Mouse (Mus musculus): ENCODE measurements around the gene Atox1. TPM values are rescaled to one million over a fixed set of nuclear protein-coding genes. Genes with fewer than 3 reads are reported as not detected.

The Atox1 gene
- polyA plus RNA-seq, 2 experiments from 2014 or later = 224 to 229 TPM

- no peak for ATAC-seq
Measured at GRCm38 (mm10) chr11:55412680-55413415, 48.2 kb downstream of the Atox1 start.

GRCm38 (mm10) chr11:55412034-55412433 lies 49.0 kb downstream of the Atox1 start:
- no peak for ATAC-seq

- ATAC-seq = no peak
Measured at GRCm38 (mm10) chr11:55410502-55410901, 50.5 kb downstream of the Atox1 start.

GRCm38 (mm10) chr11:55410005-55410404 lies 51.0 kb downstream of the Atox1 start:
- no peak for ATAC-seq

- ATAC-seq = no peak
Measured at GRCm38 (mm10) chr11:55407133-55407532, 53.9 kb downstream of the Atox1 start.

GRCm38 (mm10) chr11:55405601-55406469 lies 55.2 kb downstream of the Atox1 start:
- ATAC-seq = no peak

GRCm38 (mm10) chr11:55404659-55405457 lies 56.2 kb downstream of the Atox1 start:
- ATAC-seq = no peak

- ATAC-seq = no peak
Measured at GRCm38 (mm10) chr11:55400863-55401262, 60.2 kb downstream of the Atox1 start.

GRCm38 (mm10) chr11:55398371-55398770 lies 62.7 kb downstream of the Atox1 start:
- ATAC-seq = no peak

GRCm38 (mm10) chr11:55397441-55397840 lies 63.6 kb downstream of the Atox1 start:
- no peak for ATAC-seq

GRCm38 (mm10) chr11:55397036-55397435 lies 64.0 kb downstream of the Atox1 start:
- no peak for ATAC-seq

Other genes starting within 250 kb of the Atox1 start
- not detected for gene Fat2, start 124.7 kb downstream of the Atox1 start, polyA plus RNA-seq (2017; shearing (Covaris generic))
- gene Sparc, start 38.1 kb downstream of the Atox1 start, polyA plus RNA-seq (2017; shearing (Covaris generic)) = not detected
- gene G3bp1, start 8.4 kb upstream of the Atox1 start, polyA plus RNA-seq (2017; shearing (Covaris generic)) = 10 to 100 TPM; 62.4 to 65.3 TPM
- gene Glra1, start 147.0 kb upstream of the Atox1 start, polyA plus RNA-seq (2017; shearing (Covaris generic)) = not detected

All from activated CD4-positive, CD25-positive, alpha-beta regulatory T cell, adult 4 months (primary cell).